ENCODE assay signal across 11 mouse cellular contexts in the genomic region with DNA sequence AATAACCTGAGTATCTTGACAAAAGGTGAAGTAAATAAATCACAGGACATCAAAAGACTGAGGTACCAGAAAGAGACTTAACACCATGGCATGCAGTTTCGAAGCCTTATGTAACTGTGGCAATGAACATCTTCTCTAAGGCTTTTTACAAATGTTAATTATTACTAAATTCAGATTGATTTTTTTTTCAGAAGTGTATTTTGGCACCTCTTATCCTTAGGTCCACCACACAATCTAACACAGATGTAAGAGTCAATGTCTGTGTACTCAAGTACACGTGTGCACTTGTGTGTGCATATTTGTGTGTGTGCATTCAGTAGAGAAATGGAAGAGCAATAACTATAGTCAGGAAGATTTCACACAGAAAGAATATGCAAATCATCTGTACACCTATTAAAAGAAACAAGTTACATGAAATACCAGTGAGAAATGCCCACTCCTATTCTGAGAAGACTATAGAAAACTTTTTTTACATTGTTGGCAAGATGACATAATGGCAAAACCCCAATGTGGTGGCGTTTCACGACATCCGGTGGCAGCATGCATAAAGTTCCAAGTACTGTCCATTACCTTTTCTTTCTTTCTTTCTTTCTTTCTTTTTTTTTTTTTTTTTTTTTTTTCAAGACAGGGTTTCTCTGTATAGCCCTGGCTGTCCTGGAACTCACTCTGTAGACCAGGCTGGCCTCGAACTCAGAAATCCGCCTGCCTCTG.
"Had no signal": no experiment of that assay in that cellular context is flagged by ENCODE, and none has a peak within 500 bp of the region (broad histone marks: within the 10 kb centered on the region; RNA-seq: fewer than 3 reads in every experiment).

No protein-coding gene starts in this region.

- H3K9me3 ChIP-seq: liver, embryonic 13.5 days; midbrain, embryonic 12.5 days had no signal

- H3K9ac ChIP-seq: liver, embryonic 13.5 days; lung, embryonic 14.5 days; midbrain, embryonic 12.5 days had no signal

- ATAC-seq: lung, postnatal 0 days; midbrain, embryonic 16.5 days had no signal

- H3K36me3 ChIP-seq: liver, embryonic 13.5 days; midbrain, embryonic 12.5 days had no signal

- H3K27me3 ChIP-seq: liver, embryonic 13.5 days; midbrain, embryonic 12.5 days had no signal

- H3K27ac ChIP-seq: liver, embryonic 13.5 days; macrophage; midbrain, embryonic 12.5 days had no signal

- H3K4me3 ChIP-seq: liver, embryonic 13.5 days; midbrain, embryonic 12.5 days; myocyte had no signal

- H3K4me2 ChIP-seq: liver, embryonic 13.5 days; lung, embryonic 14.5 days; midbrain, embryonic 12.5 days had no signal

- DNase-seq: kidney, adult 11 months; kidney, postnatal 10 days; liver, embryonic 13.5 days; lung, embryonic 14.5 days; thymus, adult 18-20 months; thymus, postnatal 36 days had no signal
